In genomic region chr11:96333241-96334001, GRCm38 (mm10) we compare ENCODE assay signal across 13 mouse cellular contexts. TPM values are rescaled to one million over a fixed set of nuclear protein-coding genes. Genes with fewer than 3 reads are reported as not detected.
DNase-seq lines count a peak whose midpoint lies in the region; ATAC-seq and TF ChIP-seq lines count a peak whose summit lies in the region.
"Had no signal": no experiment of that assay in that cellular context is flagged by ENCODE, and none has a peak within 500 bp of the region (broad histone marks: within the 10 kb centered on the region; RNA-seq: fewer than 3 reads in every experiment).

No protein-coding gene starts in this region.

- peak overlapping the region; percentile 37; the same call in 1 of the 2 replicates for H3K9ac ChIP-seq in intestine, postnatal 0 days (ENCODE audit: low read depth, low read length)
- peak overlapping the region; percentile 91 for H3K9ac ChIP-seq in stomach, embryonic 14.5 days (replicated peaks; ENCODE audit: low read depth, low read length)

- peak overlapping the region; percentile 66 for H3K4me2 ChIP-seq in intestine, postnatal 0 days (replicated peaks; ENCODE audit: low read depth)
- H3K4me2 ChIP-seq in stomach, embryonic 14.5 days (replicated peaks; ENCODE audit: low read depth, low read length): peak overlapping the region; percentile 66

- H3K27me3 ChIP-seq in intestine, postnatal 0 days (replicated peaks; ENCODE audit: control insufficient read depth, insufficient read depth, low read length): peaks cover 21% of the 10 kb centered on the region
- H3K27me3 ChIP-seq in stomach, embryonic 14.5 days (ENCODE audit: control insufficient read depth, insufficient read depth, low read length): no peaks in the 10 kb centered on the region

- peak overlapping the region; percentile 78 for H3K27ac ChIP-seq in intestine, postnatal 0 days (ENCODE audit: low read depth, low read length)
- H3K27ac ChIP-seq in stomach, embryonic 14.5 days (ENCODE audit: low read length): peak overlapping the region; percentile 100

- no peaks in the 10 kb centered on the region for H3K36me3 ChIP-seq in intestine, postnatal 0 days (ENCODE audit: control insufficient read depth, insufficient read depth)
- no peaks in the 10 kb centered on the region; the same call in 1 of the 2 replicates for H3K36me3 ChIP-seq in stomach, embryonic 14.5 days (ENCODE audit: control insufficient read depth, insufficient read depth, low read length)

- no peak for ATAC-seq in intestine, postnatal 0 days
- ATAC-seq in stomach, embryonic 14.5 days (ENCODE audit: insufficient number of reproducible peaks, insufficient read depth, low FRiP score, low read depth): no peak; the same call in 1 of the 2 replicates

- peak; percentile 36 for DNase-seq in adrenal gland, adult 2 months
- no peak for DNase-seq in adrenal gland, adult 18-20 months (ENCODE audit: low spot score in 2 of 2)
- DNase-seq in lung, adult 2 months: no peak
- DNase-seq in lung, postnatal 25 days (ENCODE audit: low spot score): no peak
- no peak for DNase-seq in right cerebral cortex, postnatal 10 days (ENCODE audit: low spot score in 2 of 2)
- DNase-seq in cerebellum, adult 18-20 months: no peak
- DNase-seq: kidney, postnatal 36 days had no signal

- H3K4me3 ChIP-seq in lung, adult 2 months (replicated peaks; ENCODE audit: extremely low read depth, low read depth, low read length): peak overlapping the region; percentile 50
- H3K4me3 ChIP-seq in intestine, postnatal 0 days (ENCODE audit: low read depth, low read length): peak overlapping the region; percentile 31
- H3K4me3 ChIP-seq in stomach, embryonic 14.5 days (ENCODE audit: low read depth, low read length): peak overlapping the region; percentile 51

- no peak for TF ChIP-seq POLR2A in lung, adult 2 months (IDR thresholded peaks at IDR 0.05; ENCODE audit: borderline replicate concordance, extremely low read depth, low read depth, low read length)

- TF ChIP-seq CTCF in lung, adult 2 months (IDR thresholded peaks at IDR 0.05; ENCODE audit: insufficient read depth, low read length): no peak
- no peak for TF ChIP-seq CTCF in intestine, postnatal 0 days (IDR thresholded peaks at IDR 0.05; ENCODE audit: low read depth)

- 34% methylated on average over 17 of the region's 17 CpGs for WGBS in lung, adult 2 months
- WGBS in intestine, postnatal 0 days: 21% methylated on average over 17 of the region's 17 CpGs
- WGBS in stomach, embryonic 14.5 days: 8% methylated on average over 17 of the region's 17 CpGs

- no peaks in the 10 kb centered on the region for H3K4me1 ChIP-seq in lung, adult 2 months (ENCODE audit: control insufficient read depth, insufficient read depth, low read length)
- peaks cover 6% of the 10 kb centered on the region; the same call in 1 of the 2 replicates for H3K4me1 ChIP-seq in intestine, postnatal 0 days (replicated peaks; ENCODE audit: control insufficient read depth, insufficient read depth, low read length)
- peaks cover 74% of the 10 kb centered on the region for H3K4me1 ChIP-seq in stomach, embryonic 14.5 days (ENCODE audit: control insufficient read depth, insufficient read depth, low read length)

- no peaks in the 10 kb centered on the region for H3K9me3 ChIP-seq in intestine, postnatal 0 days (ENCODE audit: control insufficient read depth)
- no peaks in the 10 kb centered on the region for H3K9me3 ChIP-seq in stomach, embryonic 14.5 days (ENCODE audit: control insufficient read depth, low read depth, low read length)

RNA-seq across cellular contexts. Expression of gene Hoxb3, which starts 10.3 kb away (rescaled TPM):
- 10 to 100 TPM; 20.1 to 21.9 TPM for total RNA-seq in adrenal gland, adult 2 months (2021)
- 89.4 and 94.9 TPM in 2 replicates for polyA plus RNA-seq in adrenal gland, adult 2 months (2012; rRNA removed)
- 10 to 100 TPM; 17.2 to 20.7 TPM for total RNA-seq in adrenal gland, adult 18-20 months (2021)
- polyA plus RNA-seq in lung, adult 2 months (2012; rRNA removed): 11.0 and 13.2 TPM in 2 replicates
- 1.1 and 1.3 TPM in 2 replicates for polyA plus RNA-seq in intestine, postnatal 0 days (2015; fragmentation: Nextera tagmentation; extraction: Ambion mirVana)
- 3.6 and 4.7 TPM in 2 replicates for polyA plus RNA-seq in stomach, embryonic 14.5 days (2014; fragmentation: Nextera tagmentation; extraction: Ambion mirVana)
- total RNA-seq: left cerebral cortex, postnatal 36 days had no signal
- polyA plus RNA-seq: midbrain, postnatal 0 days had no signal

RNA-seq across cellular contexts. Expression of gene Hoxb4, which starts 15.4 kb away (rescaled TPM):
- total RNA-seq in adrenal gland, adult 2 months (2021): 10 to 100 TPM; 16.7 to 21.8 TPM
- 27.9 and 30.0 TPM in 2 replicates for polyA plus RNA-seq in adrenal gland, adult 2 months (2012; rRNA removed)
- total RNA-seq in adrenal gland, adult 18-20 months (2021): 10 to 100 TPM; 16.3 to 22.1 TPM
- 9.9 and 12.5 TPM in 2 replicates for polyA plus RNA-seq in lung, adult 2 months (2012; rRNA removed)
- polyA plus RNA-seq in intestine, postnatal 0 days (2015; fragmentation: Nextera tagmentation; extraction: Ambion mirVana): 1.1 and 1.5 TPM in 2 replicates
- 3.5 and 3.7 TPM in 2 replicates for polyA plus RNA-seq in stomach, embryonic 14.5 days (2014; fragmentation: Nextera tagmentation; extraction: Ambion mirVana)
- total RNA-seq: left cerebral cortex, postnatal 36 days had no signal
- polyA plus RNA-seq: midbrain, postnatal 0 days had no signal

RNA-seq across cellular contexts. Expression of gene Hoxb2, which starts 16.9 kb away (rescaled TPM):
- 10 to 100 TPM; 18.7 to 22.6 TPM for total RNA-seq in adrenal gland, adult 2 months (2021)
- polyA plus RNA-seq in adrenal gland, adult 2 months (2012; rRNA removed): 69.6 and 86.1 TPM in 2 replicates
- 10 to 100 TPM; 17.1 to 21.5 TPM for total RNA-seq in adrenal gland, adult 18-20 months (2021)
- polyA plus RNA-seq in lung, adult 2 months (2012; rRNA removed): 19.7 and 24.7 TPM in 2 replicates
- polyA plus RNA-seq in intestine, postnatal 0 days (2015; fragmentation: Nextera tagmentation; extraction: Ambion mirVana): 8.4 and 9.4 TPM in 2 replicates
- 23.1 and 25.9 TPM in 2 replicates for polyA plus RNA-seq in stomach, embryonic 14.5 days (2014; fragmentation: Nextera tagmentation; extraction: Ambion mirVana)
- total RNA-seq: common myeloid progenitor, adult 5-6 weeks; left cerebral cortex, postnatal 36 days had no signal
- polyA plus RNA-seq: midbrain, postnatal 0 days had no signal

RNA-seq across cellular contexts. Expression of gene Hoxb5, which starts 30.3 kb away (rescaled TPM):
- 10 to 100 TPM; 15.2 to 31.6 TPM for total RNA-seq in adrenal gland, adult 2 months (2021)
- 43.4 and 45.6 TPM in 2 replicates for polyA plus RNA-seq in adrenal gland, adult 2 months (2012; rRNA removed)
- 10 to 100 TPM; 11.6 to 27.3 TPM for total RNA-seq in adrenal gland, adult 18-20 months (2021)
- polyA plus RNA-seq in lung, adult 2 months (2012; rRNA removed): 12.1 and 15.6 TPM in 2 replicates
- polyA plus RNA-seq in intestine, postnatal 0 days (2015; fragmentation: Nextera tagmentation; extraction: Ambion mirVana): 14.7 and 15.8 TPM in 2 replicates
- 21.2 and 23.3 TPM in 2 replicates for polyA plus RNA-seq in stomach, embryonic 14.5 days (2014; fragmentation: Nextera tagmentation; extraction: Ambion mirVana)
- total RNA-seq: common myeloid progenitor, adult 5-6 weeks; left cerebral cortex, postnatal 36 days had no signal
- polyA plus RNA-seq: midbrain, postnatal 0 days had no signal

RNA-seq across cellular contexts. Expression of gene Hoxb1, which starts 32.1 kb away (rescaled TPM):
- total RNA-seq in adrenal gland, adult 2 months (2021): not detected
- polyA plus RNA-seq in adrenal gland, adult 2 months (2012; rRNA removed): not detected in 2 replicates
- not detected for total RNA-seq in adrenal gland, adult 18-20 months (2021)
- polyA plus RNA-seq in lung, adult 2 months (2012; rRNA removed): not detected in 2 replicates
- not detected in 2 replicates for polyA plus RNA-seq in intestine, postnatal 0 days (2015; fragmentation: Nextera tagmentation; extraction: Ambion mirVana)
- polyA plus RNA-seq in stomach, embryonic 14.5 days (2014; fragmentation: Nextera tagmentation; extraction: Ambion mirVana): 0.22 and 0.32 TPM in 2 replicates
- total RNA-seq: adrenal gland, postnatal 4 days; common myeloid progenitor, adult 5-6 weeks; left cerebral cortex, postnatal 36 days; midbrain, postnatal 0 days had no signal
- polyA plus RNA-seq: midbrain, postnatal 0 days had no signal
